In genomic region chr4:155470263-155470953, GRCm38 (mm10) we compare ENCODE assay signal across 11 mouse cellular contexts. TPM values are rescaled to one million over a fixed set of nuclear protein-coding genes. Genes with fewer than 3 reads are reported as not detected.
"Had no signal": no experiment of that assay in that cellular context is flagged by ENCODE, and none has a peak within 500 bp of the region (broad histone marks: within the 10 kb centered on the region; RNA-seq: fewer than 3 reads in every experiment).

No protein-coding gene starts in this region.

- H3K27me3 ChIP-seq: kidney, embryonic 15.5 days; midbrain, embryonic 13.5 days had no signal

- H3K9me3 ChIP-seq: kidney, embryonic 15.5 days; liver, embryonic 13.5 days; midbrain, embryonic 13.5 days had no signal

- DNase-seq: liver, embryonic 13.5 days; lung, adult 2 months; lung, postnatal 4 days; thymus, postnatal 25 days had no signal

- H3K4me3 ChIP-seq: kidney, embryonic 15.5 days; left cerebral cortex, adult 2 months; liver, embryonic 13.5 days; midbrain, embryonic 13.5 days had no signal

- ATAC-seq: midbrain, embryonic 13.5 days; midbrain, embryonic 16.5 days had no signal

- H3K36me3 ChIP-seq: kidney, embryonic 15.5 days; liver, embryonic 13.5 days; midbrain, embryonic 13.5 days had no signal

- H3K27ac ChIP-seq: kidney, embryonic 15.5 days; left cerebral cortex, adult 2 months; liver, embryonic 13.5 days; midbrain, embryonic 13.5 days had no signal

- H3K4me2 ChIP-seq: kidney, embryonic 15.5 days; midbrain, embryonic 13.5 days had no signal

- H3K9ac ChIP-seq: kidney, embryonic 15.5 days; liver, embryonic 13.5 days; midbrain, embryonic 13.5 days had no signal

RNA-seq across cellular contexts. Expression of gene Tmem52, which starts 1.5 kb away (rescaled TPM):
- total RNA-seq: liver, adult 2 months had no signal
- polyA plus RNA-seq: liver, adult 2 months; liver, embryonic 13.5 days; midbrain, embryonic 13.5 days; midbrain, embryonic 16.5 days; neural tube, embryonic 11.5 days; neural tube, embryonic 14.5 days had no signal
